Mouse (Mus musculus) right cerebral cortex, adult 18-20 months (tissue): ENCODE results near the gene Rps5.
"Not testable (repeated sequence)": the region's sequence is repeated elsewhere in the genome, so short reads cannot be mapped to it uniquely, and the experiment has no call there.

Experiments used
- DNase-seq: peaks from one replicate; pipeline ENCODE4 v3.0.0; 2022; ENCODE audit warnings: mixed read lengths

Rps5 gene

DNA sequence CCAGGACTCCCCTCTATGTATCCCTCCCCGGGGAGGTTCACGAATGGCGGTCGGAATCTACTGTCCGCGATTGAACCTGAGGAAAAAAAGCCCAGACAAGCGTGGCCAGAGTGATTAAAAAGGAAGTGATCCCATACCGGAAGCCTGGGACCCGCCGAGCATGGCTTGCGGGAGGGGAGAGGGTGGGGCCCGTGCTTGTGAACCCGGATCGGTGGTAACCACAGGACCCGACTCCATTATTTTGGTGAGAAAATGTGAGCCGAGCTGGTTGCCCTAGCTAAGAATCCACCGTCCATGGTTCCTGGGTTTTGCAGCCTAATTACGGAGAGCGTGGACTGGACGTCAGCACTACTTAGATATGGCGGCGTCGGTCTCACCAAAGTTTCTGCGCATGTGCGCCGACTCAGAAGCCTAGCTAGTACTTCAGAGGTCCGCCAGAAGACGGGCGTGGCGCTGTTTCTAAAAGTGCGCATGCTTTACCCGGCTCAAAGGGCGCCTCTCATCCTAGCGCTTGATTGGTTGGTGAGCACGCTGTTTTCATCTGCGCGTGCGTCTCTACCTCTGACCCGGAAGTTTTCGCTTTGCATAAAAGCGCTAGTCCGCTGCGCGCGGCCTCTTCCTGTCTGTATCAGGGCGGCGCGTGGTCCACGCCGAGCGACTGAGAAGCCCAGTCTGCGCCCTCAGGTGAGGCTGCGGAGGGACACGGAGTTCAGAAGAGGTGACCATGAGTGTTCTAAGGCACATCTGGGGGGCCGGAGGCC lies at the start of gene Rps5:
Gene Rps5 (plus strand): TSS at position 586 of the 761 bp plus-strand sequence.
- DNase-seq = peak; percentile 99

DNA sequence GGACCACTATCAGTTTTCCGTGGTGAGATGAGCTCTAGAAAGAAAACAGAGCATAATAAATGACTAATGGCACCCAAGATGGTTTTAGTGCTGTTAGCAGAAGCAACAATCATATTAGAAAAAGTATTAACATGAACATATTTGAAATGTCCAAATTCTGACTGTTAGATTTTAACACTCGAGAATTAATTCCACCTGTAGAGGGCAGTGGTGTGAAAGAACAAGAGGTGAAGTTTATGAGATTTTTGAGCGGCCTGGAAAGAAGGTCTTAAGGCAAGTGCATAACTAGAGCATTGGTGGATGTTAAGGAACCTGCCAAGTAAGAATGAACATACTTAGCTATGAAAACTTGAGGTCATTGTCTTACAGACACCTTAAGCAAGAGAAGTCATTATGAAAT lies 47.8 kb upstream of the Rps5 start:
- DNase-seq = no peak

DNA sequence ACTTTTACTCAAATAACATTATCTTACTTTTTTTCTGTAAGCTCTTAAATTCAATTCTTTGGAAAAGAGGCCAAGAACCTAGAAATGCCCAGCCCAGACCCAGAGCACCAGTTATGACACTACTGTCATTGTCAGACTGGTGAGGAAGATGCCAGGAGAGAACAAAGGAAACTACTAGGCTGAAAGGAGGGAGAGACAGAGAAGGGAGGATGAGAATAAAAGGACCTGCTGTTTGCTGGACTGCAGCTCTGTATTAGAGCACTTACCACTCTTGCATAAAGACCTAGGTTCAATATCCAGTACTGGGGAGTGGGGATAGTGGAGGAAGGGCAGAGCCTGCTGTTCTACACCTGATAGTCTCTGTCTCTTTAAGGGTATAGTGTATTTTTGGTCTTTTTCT lies 42.1 kb upstream of the Rps5 start:
- no peak for DNase-seq

DNA sequence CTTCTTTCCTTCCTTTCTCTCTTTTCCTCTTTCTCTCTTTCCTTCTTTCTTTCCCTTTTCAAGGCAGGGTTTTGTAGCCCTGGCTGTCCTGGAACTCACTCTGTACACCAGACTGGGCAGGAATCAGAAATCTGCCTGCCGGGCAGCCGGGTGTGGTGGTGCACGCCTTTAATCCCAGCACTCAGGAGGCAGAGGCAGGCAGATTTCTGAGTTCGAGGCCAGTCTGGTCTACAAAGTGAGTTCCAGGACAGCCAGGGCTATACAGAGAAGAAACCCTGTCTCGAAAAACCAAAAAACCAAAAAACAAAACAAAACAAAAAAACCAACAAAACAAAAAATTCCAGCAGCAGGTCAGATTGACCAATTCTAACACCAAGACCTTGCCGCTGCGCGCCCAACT lies 41.6 kb upstream of the Rps5 start:
- DNase-seq = not testable (repeated sequence)

DNA sequence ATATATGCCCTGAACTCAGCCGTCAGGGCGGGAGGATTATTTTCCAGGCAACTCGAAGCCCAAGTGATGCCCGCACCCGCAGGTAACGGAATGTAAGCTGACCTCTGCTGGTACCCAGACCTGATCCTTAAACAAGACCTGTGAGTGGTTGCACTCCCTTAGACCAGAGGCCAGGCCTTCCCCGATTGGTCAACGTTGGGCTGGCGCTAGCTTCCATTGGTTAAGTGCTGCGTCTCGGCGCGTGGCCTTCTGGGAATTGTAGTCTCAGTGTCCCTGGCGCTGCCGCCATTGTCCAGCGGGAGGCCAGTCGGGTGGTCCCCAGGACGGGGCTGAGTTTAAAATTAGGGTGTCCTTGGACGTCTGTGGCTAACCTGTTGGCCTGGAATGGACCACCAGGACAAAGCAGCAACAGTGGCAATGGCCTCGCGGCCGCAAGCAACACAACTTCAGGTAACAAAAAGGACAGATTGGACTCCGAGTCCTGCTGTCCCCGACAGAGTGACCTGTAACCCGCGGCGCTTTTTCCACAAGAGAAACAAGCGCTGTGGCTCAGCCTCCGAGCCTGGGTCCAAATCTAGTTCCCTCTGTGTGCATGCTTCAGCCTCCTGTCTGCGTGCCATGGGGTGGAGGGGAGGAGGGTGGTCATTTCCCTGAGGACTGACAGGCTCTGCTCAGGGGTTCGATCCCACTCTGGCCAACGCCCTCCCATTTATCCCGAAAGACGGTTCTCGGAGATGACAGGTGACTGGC lies 41.0 kb upstream of the Rps5 start, which contains the start of gene Zfp128:
Gene Zfp128 (plus strand): TSS at position 267 of the 750 bp plus-strand sequence.
- DNase-seq = peak; percentile 97

DNA sequence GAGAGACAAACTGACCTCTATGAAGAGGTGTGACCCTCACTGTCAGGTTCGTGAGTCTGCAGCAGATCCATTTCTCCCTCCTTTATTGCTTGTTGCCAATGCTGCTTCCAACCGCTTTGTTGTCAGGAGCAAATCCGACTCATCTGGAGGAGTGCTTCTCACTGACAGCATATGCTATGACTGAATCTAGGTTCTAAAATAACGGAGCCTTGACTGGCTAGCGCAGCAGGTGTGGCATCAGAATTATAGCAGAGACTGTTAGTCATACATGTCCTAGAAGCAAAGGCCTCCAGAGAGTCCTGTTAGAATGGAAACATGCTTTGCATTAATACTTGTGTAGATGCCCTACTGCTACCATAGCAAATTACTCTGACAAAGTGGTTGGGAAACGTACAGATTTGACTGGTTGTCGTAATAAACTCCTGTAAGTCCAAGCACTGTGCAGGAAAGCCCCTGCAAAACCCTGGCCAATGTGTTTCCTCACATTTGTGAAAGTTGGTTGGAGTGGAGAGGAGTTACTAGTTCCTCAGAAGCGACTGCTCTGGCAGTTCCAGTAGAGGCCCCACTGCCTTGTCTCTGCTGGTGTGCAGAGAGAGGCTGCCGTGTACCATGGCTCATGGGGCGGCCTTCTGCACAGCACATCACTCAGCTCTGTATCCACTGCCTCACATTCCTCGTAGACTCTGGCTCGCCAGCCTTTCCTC lies 35.4 kb upstream of the Rps5 start:
- DNase-seq = no peak

DNA sequence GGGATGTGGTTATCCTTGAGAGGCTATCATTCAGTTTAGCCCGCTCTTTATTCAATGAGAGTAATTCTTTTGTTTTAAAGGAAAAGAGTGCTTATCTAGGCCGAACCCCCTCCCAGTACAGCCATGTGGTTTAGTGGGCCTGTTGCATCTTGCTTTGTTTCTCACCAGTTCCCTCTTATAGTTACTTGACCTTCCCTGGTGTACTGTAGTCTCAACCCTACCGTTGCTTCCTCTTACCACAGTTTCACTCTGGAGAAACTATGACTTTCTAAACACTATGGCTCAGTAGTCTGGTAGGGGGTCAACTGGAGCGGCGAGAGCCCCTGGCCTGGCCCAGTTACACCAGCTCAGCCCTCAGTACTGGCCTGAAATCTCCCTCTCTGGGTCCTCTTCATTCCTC lies 34.5 kb upstream of the Rps5 start:
- DNase-seq = no peak

DNA sequence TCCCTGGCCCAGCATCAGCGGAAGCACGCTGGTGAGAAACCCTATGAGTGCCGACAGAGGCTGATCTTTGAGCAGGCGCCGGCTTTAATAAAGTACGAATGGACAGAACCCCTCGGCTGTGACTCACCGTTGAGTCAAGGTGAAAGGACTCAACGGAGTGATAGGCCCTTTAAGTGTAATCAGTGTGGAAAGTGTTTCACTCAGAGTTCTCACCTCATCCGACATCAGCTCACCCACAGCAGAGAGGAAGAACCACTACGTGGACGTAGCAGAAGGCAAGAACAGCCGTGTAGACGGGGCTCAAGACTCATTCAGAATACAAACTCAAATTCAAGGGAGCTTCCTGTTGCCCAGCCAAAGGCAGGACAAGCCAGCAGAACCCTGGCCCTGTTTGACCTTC lies 31.2 kb upstream of the Rps5 start:
- DNase-seq = no peak

DNA sequence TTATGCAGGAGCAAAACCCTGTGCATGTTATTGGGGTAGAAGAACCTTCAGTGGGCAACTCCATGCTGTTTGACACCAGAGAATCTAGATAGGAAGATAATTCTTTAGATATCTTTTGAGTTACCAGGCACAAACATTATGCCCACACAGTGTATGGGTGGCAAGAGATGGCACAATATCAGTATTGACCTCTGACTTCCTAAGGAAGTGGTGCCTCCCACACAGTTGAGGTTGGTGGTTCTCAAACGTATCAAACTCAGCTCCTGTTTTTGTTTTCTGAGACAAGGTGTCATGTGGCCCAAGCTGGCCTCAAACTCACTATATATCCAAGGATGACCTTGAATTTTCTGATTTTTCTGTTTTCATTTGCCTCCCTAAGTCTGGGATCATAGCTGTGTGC lies 30.8 kb upstream of the Rps5 start:
- no peak for DNase-seq

DNA sequence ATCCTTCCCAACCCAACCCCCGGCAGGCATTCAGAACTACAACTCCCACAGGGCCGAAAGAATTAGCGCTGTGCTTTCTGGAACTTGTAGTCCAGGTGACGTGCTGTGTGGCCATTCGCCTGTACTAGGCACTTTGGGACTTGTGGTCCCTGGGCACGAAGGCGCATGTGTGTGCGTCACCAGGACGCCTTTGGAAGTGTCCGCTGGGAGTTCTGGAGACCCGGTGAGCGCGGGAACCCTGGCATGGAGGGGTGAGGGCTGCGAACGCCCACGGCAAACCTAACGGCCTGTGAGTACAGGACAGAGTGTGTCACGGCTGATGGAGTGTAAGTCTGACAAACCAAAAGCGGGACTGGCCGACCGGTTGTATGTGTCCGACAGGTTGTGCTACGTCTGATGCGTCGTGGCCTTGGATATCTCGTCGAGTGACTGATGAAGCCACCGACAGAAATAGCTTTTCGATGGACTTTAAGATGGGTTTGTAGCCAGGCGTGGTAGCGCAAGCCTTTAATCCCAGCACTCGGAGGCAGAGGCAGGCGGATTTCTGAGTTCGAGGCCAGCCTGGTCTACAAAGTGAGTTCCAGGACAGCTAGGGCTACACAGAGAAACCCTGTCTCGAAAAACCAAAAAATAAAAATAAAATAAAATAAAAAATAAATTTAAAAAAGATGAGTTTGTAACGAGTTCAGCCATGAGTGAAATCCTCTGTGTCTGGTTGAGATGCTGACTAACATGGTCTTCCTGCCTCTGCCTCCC lies 24.3 kb upstream of the Rps5 start, which contains the start of gene Zscan22:
Gene Zscan22 (plus strand): TSS at position 161 of the 756 bp plus-strand sequence.
- DNase-seq = peak; percentile 97

DNA sequence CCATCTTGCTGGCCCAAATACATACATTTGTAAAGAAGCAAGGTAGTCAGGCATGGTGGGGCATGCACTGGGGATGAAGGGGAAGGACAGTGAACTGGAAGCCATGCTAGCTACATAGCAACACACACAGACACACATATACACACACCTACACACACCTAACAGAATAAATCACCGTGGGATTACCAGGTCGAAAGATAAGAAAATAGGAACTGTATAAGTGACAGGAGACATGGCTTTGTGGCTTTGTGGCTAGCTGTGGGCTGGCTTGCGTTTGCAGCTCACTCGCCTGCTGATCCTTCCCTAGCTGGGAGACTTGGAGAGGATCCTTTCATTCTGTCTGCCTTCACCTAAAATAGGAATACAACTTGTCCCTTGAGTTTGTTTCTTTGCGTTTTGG lies 20.6 kb upstream of the Rps5 start:
- no peak for DNase-seq

DNA sequence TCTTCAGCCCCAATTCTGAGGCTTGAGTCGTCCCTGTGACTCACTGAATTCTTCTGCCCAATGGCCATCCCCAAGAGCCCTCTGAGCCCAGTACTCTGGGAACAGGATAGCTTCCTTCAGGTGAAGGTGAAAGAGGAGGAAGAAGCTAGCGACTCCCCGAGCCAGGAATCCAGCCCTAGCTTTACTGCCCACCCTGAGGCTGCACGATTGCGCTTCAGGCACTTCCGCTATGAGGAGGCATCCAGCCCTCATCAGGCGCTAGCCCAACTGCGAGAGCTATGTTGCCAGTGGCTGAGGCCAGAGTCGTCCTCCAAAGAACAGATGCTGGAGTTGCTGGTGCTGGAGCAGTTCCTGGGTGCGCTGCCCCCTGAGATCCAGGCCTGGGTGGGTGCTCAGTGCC lies 18.5 kb upstream of the Rps5 start:
- no peak for DNase-seq

DNA sequence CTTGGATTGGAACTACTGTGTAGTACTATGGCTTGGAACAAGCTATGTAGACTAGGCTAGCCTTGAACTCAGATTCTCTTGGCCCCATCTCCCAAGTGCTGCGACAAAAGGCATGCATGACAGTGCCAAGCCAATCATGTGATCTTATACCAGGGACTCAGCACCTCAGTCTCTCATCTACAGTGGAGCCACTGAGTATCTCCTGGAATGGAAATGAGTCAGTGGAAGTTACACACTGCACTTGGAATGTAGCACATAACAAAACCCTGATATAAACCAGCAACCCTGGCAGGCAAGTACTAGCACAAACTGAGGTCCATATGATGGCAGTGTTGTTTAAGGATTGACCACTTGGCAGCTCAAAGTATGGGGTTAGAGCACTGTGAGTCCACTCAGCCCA lies 16.9 kb upstream of the Rps5 start:
- no peak for DNase-seq

DNA sequence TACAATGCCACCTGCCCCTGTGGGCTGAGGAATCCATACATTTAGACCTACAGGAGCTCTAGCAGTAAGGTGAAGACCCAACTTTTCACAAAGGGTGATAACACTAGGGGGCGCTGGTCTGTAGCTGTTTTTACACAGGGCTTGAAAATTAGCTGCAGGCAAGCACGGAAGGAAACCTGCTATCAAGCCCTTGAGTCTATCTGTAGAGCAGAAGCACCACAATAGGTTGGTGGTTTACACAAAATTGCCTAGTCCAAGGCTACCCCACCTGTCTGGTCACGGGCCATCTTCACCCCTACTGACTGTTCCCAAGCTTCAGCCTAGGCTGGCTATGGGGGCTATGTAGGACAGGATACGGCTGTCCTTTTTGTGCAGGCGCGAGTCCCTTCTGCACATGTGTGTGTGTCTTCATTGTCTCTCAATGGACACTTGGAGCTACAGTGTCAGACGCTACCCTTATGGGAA lies 12.6 kb upstream of the Rps5 start:
- peak; percentile 75 for DNase-seq

DNA sequence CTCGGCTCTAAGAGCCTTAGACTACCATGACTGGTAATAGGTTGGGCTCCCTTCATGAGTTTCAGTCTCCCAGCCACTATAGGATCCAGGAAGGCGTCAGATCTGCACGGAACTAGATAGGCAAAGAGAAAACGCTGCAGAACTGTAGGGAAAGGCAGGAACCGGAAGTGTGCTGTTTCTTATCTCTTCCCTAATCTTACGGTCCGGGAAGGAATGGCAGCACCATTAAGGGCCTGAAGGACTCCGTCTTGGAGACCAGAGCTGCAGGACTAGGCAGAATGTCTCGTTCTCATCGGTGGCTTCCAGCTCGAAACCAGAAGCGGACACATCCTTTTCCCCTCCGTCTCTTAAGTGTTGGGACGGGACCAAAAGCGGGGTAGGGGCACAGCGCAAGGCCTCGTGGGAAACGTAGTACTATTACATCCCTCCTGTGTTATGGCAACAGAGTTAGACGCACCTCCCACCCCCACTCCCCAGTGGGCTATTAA lies 11.9 kb upstream of the Rps5 start:
- peak; percentile 70 for DNase-seq

DNA sequence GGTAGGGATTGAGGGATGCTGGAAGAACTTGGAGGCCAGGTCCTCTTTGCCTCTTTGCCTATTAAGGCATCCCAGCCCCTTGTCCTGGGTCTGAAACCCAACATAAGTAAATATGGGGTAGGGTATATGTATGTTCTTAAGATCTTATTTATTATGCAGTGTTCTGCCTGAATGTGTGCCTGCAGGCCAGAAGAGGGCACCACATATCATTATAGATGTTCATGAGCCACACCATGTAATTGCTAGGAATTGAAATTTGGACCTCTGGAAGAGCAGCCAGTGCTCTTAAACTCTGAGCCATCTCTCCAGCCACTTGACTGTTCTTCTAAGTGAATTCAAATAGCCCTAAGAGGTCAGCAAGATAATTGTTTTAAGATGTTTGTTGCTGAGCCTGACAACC lies 8.5 kb upstream of the Rps5 start:
- no peak for DNase-seq

DNA sequence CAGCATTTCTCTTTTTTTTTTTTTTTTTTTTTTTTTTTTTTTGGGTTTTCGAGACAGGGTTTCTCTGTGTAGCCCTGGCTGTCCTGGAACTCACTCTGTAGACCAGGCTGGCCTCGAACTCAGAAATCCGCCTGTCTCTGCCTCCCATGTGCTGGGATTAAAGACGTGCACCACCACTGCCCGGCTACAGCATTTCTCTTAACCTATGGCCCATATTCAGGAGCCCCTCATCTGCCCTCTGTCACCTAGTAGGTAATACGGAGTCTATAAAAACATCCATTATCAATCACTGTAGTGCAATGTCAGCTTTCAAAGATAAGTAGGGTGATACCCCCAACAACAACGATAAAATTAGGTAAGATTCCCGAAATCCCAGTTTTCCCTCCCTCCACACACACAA lies 1.6 kb upstream of the Rps5 start:
- DNase-seq = not testable (repeated sequence)

DNA sequence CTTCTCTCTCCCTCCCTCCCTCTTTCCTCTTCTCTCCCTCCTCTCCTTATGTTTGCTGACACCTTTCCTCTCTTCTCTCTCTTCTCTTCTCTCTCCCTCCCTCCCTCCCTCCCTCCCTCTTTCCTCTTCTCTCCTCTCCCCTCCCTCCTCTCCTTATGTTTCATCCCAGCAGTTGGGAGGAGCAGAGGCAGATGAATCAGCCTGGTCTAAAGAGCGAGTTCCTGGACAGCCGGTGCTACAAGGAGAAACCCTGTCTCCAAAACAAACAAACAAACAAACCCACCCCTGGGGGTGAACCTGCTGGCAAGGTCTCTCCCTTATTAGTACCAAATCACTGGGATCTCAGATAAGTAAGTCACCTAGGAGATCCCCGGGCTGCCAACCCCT lies 779 bp upstream of the Rps5 start:
- DNase-seq = no peak

DNA sequence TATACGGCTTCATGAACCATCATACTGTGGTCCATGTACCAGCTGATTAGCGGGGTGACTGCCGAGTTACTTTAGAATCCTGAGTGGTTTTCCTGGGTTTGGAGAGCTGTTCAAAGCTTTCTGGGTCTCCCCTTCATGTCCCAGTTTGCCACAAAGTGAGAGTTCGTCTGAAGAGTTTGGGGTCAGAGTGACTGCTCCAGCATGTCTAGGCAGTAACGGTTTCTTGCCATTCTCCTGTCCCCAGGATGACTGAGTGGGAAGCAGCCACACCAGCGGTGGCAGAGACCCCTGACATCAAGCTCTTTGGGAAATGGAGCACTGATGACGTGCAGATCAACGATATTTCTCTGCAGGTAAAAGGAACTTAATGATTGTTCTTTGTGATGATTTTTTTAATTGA lies 639 bp downstream of the Rps5 start:
- no peak for DNase-seq

DNA sequence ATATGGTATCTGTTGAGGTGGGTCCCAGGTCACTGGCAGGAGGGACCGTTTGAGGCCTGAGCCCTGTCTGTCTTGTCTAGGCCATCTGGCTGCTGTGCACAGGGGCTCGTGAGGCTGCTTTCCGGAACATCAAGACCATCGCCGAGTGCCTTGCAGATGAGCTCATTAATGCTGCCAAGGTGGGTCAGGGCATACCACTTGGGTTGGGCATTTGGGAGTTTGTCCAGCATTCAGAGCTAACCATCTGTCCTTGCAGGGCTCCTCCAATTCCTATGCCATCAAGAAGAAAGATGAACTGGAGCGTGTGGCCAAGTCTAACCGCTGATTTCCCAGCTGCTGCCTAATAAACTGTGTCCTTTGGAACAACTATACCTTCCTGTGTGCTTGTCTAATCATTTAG lies 4.2 kb downstream of the Rps5 start:
- DNase-seq = no peak

DNA sequence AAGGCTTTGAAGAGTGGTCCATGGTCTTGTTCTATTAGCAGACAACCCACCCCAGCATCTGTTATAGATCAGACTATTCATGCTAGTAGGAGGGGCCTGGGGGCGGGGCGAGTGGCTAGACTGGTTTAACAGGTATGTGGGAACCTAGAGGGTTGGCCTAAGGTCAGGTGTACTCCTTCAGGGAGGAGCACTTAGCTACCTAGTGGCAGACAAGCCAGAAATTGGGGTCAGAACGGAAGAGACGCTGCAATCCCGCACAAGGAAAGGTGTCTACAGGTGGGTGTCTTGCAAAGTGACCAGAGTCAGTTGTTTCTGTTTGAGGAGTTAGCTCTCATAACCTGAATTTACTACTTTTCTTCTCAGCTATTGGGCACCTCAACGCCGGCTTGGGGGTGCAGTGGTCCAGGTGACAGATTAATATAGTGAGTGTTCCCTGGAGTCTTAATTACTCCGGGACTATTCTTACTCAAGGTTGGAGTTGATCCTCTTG lies 5.1 kb downstream of the Rps5 start, which contains the start of gene Rnf225:
Gene Rnf225 (plus strand): TSS at position 226 of the 490 bp plus-strand sequence.
- DNase-seq = no peak
